Mouse (Mus musculus) gastrocnemius, adult 8-10 months (tissue): ENCODE data around the gene Smc5. TPM values are rescaled to one million over a fixed set of nuclear protein-coding genes. Genes with fewer than 3 reads are reported as not detected.

Source experiments
- DNase-seq, 2 experiments: peaks; one replicate each; pipeline ENCODE4 v3.0.0; 2022; ENCODE audit warnings: low spot score in 2 of 2
- total RNA-seq, 4 experiments: library from RNA; stranded (reverse); gene quantifications; 2 replicates each; pipeline ENCODE4 v1.2.4; 2022

The Smc5 gene
- total RNA-seq, 4 experiments from 2014 or later = 10.5 to 14.5 (median 11.8) TPM

DNA sequence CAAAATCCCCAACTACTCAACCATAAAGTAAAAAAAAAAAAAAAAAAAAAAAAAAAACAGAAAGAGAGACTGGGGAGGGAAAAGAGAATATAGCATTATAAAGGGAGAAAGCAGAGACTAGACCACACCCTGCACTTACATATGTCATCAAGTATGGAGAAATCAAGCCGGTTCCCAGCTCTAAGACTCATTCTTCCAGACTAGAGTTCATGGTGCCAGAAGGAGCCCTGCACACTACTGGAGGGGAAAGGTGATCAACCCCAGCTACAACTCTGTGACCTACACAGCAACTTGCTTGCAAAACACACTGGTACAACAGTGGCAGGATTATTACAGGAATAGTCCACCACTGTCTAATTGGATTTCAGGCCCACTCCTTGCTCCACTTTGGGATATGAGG lies 84.0 kb downstream of the Smc5 start:
- DNase-seq = no peak

DNA sequence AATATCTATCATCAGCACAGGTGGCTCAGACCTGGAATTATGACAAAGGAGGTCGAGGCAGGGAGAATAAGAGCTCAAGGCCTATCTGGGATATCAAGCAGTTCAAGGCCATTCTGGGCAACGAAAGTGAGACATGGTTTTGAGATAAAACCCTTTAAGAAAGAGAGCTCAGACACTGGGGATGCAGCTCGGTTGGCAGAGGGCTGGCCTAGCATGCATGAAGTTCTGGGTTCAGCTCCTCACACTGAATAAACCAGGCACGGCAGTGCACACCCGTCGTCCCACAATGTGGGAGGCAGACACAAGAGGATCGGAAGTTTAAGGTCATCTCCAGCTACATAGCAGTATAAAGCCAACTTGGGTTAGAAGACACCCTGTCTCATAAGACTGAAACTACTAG lies 84.7 kb downstream of the Smc5 start:
- DNase-seq = no peak

DNA sequence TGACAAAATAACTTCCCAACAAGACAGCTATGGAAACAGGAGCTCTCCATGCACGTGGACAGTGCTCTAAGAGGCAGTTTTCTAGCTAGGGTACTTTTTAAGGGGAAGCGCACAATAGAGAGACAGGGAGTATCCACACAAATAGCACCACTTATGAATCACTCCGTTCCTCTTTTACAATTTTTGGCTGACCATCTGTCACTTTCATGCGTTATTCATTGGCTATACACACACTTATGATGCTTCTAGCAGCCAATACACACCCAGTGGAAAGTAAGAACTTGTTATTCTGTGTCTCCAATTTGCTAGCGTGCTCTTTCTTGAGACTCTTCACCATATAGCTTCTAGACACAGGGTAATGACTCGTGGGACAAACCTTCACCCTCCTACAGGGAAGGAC lies 86.0 kb downstream of the Smc5 start:
- no peak for DNase-seq

DNA sequence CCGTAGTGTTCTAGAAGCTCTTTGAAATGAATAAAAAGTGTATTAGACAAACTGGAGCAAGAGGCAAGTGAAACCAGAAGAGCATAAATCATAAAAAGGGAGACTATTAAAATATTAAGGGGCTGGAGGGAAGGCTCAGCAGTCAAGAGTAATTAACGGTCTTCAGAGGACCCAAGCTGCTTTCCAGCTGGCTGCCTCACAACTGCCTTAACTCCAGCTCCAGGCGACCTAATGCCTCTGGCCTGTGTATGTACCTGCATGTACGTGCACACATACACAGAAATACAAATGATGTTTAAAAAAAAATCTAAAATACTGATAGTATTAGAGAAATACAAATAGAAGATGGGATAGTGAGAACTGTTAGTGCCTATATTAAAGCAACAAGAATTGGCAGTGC lies 89.6 kb downstream of the Smc5 start:
- DNase-seq = no peak

DNA sequence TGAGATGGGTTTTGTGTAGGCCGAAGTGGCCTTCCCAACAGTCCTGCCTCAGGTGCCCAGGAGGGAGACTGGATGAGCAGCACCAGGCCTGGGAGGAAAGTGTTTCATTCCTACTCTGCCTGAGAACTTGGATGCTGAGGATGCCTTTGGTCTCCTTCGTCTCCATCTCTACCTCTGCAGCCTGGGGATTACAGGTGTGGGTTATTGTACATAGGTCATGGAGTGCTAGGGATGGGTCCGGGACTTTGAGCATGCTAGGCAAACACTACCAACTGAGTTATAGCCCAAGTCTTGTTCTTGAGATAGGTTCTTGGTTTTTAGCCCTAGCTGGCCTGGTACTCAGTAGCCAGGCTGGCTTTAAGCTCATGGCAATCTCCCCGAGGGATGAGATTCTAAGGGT lies 90.2 kb downstream of the Smc5 start:
- no peak for DNase-seq

DNA sequence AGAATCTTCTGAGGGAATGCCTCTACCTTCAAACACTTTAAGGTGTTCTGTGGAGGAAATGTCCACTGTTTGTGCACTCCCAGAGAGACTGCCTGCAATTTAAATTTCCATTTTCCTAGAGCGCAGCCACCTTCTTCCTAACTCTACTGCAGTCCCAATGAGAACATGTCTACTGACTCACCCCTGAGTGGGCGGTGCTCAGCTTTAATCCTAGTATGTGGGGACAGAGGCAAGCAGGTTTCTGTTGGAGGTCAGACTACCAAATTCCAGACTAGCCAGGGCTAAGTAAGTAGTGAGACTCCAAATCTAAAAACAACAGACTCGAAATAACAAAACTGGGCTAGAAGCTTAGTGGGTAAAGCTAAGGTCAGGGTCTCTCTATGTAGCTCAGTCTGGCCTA lies 95.2 kb downstream of the Smc5 start:
- DNase-seq = no peak

DNA sequence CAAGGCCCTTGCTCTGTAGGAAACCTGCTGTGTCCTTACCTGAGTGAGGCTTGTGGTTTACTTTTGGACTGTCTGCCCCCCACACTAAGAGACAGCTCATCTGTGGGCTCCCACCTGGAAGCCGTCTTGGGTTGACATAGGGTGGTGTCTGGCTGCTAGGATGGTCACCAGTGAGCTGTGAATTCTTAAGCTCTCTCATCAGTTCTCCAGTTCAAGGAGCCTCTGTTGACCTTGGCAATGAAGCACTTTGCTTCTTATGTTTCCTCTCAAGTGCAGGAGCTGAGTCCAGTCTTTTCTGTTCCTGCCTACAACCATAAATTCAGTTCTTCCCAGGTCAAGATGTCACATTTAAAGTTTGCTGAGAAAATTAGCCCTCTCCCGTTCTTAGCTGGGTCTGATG lies 98.2 kb downstream of the Smc5 start:
- DNase-seq = no peak

DNA sequence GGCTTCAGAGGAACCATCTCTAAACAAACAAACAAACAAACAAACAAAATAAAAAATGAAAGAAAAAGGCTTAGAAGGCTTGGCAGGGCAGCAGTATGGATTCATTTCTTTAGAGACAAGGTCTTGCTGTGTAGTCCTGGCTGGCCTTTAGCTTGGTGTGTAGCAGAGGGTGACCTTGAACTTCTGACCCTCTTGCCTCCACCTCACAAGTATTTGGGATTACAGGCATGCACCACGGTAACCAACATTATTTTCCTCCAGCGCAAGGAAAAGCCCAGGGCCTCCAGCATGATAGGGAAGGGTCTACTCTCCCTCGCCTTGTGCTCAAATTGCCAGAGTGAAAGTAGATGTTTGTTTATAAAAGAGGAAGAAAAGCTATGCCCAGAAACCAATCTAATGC lies 98.6 kb downstream of the Smc5 start:
- DNase-seq = no peak

DNA sequence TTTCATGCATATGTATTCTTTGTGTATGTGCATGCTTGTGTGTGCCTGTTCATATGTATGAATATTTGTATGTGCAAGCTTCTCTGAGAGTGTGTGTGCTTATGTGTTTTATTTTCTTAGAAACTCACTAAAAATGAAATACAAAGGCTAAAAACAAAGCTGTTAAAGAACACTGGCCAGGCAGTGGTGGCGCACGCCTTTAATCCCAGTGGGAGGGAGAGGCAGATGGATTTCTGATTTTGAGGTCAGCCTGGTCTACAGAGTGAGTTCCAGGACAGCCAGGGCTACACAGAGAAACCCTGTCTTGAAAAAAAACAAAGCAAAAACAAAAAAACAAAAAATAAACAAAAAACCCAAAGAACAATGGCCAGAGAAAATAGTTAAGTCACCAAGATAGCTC lies 102.6 kb downstream of the Smc5 start:
- no peak for DNase-seq

DNA sequence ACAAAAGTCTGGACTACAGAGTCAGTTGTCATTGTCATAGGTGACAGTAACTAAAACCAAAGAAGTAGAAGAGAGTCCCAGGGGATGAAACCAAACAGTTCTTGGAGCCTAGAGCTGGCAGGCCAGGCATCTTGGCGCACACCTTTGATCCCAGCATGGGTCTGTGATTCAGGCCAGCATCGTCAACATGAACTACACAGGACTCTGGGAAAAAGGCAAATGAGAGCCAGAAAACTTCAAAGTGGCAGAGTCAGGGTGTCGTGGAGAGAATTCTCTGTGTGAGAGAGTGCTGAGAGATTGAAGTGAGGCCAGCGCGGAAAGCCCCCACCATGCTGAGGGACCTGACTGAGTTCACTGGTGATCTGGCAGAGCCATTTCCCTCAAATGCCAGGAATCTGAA lies 103.2 kb downstream of the Smc5 start:
- DNase-seq = no peak

DNA sequence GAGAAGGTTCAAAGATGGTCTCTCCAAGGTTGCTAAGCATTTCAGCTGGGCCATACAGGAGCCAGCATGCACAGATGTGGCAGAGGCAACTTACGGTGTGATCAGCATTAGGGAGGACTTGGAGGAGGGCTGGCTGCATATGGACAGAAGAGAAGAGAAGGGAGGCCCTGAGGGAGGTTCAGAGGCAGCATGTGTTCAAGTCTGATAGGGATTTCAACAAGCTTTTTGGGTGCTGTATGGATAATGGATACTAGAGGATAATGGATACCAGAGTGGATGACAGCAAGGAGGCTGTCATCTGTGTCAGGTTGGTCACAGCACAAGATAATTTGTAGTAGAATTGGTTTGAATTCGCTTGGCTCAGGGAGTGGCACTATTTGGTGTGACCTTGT lies 104.0 kb downstream of the Smc5 start:
- DNase-seq = no peak

DNA sequence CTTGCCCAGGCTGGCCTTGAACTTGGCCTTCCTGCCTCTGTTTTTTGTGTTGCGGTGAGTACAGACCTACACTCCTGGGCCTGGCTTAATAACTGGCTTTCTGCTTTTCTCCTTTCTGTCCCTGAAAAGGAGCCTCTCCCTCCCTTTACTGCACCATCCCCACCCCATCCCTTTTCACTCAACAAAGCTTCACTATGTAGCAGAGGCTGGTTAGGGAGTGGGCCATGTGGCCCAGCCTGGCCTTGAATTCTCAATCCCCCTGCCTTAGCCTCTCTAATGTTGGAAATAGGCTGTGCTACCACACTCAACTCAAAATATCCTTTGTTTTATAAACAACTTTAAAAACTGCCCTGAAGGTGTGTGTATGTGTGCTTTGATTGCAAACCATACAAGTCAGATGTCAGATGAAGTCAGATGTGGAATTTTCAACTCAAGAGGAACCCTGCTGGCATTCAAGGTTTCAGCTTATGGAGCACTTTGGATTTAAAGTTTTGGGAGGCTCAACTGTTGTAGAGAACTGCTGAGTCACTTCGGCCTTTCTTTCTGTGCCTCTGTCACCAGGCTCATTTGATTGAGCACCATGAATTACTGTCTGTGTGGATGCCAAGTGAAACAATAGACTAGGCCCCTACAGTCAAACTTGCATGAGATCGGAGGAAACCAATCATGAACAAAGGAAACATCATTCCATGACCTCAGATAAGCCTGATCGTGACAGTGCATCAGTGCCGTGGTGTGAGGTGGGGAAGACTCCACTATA lies 104.6 kb downstream of the Smc5 start:
- DNase-seq = no peak

DNA sequence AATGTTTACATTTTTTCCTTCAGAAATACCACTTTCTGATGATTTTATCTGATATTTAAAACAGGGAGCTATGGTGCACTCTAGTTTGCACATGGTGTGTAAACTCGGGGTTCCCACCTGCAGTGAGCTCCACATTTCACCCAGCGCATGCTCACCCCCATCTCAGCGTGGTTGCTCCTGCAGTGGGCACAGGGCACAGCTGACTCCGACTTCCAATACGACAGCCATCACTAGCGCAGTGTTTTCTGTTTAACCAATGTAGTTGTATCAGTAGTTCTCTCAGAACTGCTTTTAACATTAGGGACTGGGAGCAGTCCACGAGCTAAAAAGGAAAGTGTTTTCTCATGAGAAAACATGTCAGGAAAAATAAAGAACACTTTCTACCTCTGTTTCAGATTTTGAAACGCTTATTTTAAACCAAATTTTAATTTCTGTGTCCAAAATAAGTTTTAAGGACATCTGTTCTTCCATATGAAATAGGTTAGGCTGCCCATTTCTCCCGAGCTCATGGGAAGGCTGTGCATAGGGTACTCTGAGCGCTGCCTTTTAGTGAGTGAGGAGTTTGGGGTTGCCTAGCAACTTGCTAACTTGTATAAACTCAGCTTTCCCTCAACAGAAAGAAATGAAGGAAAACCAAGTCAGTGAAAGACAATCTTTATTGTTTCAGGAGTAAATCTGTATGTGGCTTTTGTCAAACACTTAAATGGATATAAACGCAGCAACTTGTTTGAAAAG lies 107.0 kb downstream of the Smc5 start:
- DNase-seq = no peak

DNA sequence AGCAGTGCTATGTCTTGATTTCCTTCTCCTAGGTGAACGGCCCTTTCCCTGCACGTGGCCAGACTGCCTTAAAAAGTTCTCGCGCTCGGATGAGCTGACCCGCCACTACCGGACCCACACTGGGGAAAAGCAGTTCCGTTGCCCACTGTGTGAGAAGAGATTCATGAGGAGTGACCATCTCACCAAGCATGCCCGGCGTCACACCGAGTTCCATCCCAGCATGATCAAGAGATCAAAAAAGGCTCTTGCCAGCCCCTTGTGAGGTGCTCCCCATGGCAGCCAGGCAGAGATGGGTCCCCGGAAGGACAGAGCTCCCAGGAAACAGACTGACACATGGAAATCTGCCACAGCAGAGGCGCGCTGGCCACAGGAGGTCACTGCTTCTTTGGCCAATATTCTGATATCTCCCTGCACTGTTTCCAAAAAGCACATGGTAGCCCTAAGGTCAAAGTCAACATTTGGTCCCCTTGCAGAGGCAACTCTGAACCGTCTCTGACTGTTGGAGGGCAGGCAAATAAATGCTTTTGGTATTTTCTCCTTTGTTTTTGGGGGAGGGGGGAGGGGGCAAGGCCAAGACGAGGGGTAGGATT lies 109.0 kb downstream of the Smc5 start:
- no peak for DNase-seq

DNA sequence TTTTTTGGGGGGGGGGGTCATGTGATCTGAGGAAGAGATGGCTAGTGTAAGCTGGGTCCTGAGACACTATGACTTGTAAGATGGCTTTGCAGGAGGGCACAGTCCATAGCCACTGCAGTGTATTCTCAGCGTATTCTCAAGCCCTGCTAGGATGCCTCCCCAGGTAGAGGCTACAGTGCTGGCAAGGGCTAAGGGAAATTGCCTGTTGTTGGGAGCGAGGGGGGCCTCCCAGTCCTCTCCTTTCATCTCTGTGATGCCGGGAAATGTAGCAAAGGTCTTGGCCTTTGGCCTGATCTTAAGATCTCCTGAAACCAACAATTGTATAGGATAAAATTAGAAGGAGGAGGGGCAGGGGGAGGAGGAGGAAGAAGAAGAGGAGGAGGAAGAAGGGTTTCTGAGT lies 110.3 kb downstream of the Smc5 start:
- no peak for DNase-seq

DNA sequence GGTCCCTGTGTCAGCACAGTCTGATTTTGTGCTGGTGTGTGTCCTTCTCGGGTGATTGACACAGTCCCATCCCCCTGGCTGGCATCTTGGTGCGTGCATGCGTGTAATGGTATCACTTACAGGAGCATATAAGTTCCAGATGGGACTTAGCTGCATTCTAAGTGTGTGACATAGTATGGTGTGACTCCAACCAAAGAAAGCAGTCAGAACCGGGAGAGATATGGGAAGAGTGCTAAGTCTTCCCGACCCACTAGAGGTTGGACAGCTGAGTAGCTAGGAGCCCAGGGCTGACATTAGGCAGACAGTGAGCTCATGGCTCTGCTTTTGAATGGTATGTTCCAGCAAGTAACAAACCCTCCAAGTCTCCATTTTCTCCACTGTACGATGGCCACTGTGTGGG lies 110.8 kb downstream of the Smc5 start:
- no peak for DNase-seq

DNA sequence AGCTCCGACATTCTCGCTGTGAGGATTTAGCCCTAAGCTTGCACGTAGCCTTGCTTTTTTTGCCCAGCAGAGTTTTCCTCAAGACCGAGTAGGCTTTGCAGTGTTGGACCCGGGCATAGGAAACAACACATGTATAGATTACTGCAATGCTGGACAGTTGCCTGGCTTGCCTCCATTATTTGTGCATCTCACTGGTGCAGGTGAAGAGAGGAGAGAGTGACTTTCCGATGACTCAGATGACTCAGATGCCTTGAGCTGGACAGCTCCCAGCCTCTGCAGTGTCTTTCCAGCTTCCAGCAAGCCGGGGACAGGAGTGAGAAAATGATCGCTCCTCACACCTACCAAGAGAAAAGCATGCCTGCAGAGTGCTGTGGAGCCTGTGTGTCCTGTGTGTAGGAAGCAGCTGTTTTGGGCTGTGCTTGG lies 111.3 kb downstream of the Smc5 start:
- no peak for DNase-seq

DNA sequence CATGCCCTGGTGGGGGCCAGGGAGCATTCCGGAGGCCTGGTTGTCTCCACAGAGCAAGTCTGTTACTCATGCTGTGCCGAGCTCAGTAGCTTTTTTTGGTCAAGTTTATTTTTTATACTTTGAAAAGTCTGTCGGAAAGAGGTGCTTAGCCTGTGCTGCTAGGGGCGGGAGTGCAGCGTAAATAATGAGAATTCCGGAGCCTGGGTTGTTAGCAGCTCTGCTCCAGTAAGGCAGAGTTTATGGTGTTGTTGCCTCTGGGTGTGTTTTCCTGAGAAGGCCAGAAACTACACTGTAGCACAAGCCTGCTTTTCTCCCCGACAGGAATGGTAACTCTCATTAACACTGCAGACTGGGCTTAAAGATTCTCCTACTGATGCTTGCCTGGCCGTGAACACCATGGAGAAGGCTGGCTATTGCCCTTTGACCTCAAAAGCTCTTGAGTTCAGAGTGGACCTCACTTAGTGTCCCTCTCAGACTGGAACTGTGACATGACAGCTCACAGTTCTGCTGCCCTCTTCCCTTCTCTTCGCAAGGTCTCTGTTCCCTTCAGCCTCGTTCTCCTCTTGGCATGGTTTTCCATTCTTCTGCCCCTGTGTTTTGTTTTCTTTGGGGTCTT lies 113.8 kb downstream of the Smc5 start:
- DNase-seq = no peak
